Mouse (Mus musculus) stomach, postnatal 0 days (tissue): ENCODE results near the gene Clec16a.

Source experiments
- CTCF ChIP-seq: IDR thresholded peaks from 2 replicates; pipeline ENCODE4 v1.5.1; 2016; ENCODE audit warnings: antibody characterized with exemption, low read depth, mild to moderate bottlenecking, moderate library complexity
- EP300 ChIP-seq: optimal IDR thresholded peaks from 2 replicates; pipeline ENCODE3; 2016; ENCODE audit warnings: antibody characterized with exemption

DNA sequence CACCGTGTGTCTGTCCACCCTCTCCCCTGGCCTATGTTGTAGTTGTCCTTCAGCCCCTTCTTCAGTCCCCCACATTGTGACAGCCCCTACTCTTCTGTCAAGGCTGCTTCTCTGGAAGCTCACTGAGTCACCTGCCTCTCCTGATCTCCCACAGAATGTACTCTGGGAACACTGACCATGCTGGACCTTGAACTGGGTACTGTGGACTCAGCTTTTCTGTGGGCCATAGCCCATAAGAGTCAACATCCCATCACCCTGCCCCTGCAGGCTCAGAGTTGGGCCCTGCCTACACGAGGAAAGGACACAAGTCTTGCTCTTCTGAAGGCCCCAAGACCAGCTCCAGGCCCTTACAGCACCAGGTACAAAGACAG lies 19.5 kb upstream of the Clec16a start:
- no peak for TF ChIP-seq CTCF
- TF ChIP-seq EP300, result no peak
